Mouse (Mus musculus) thymus, adult 2 months (tissue): ENCODE measurements around the gene Dact1. TPM values are rescaled to one million over a fixed set of nuclear protein-coding genes. Genes with fewer than 3 reads are reported as not detected.

Source experiments
- DNase-seq: peaks from one replicate; pipeline ENCODE4 v3.0.0; 2021
- H3K27ac ChIP-seq: fragments of 200-500 bp; 2 replicates; pipeline ENCODE4 v1.5.1; 2012; ENCODE audit warnings: low read length, control low read depth; ENCODE audit not compliant: control insufficient read depth, insufficient read depth
- H3K27me3 ChIP-seq: fragments of 200-500 bp; 2 replicates; pipeline ENCODE4 v1.6.1; 2012; ENCODE audit warnings: mild to moderate bottlenecking, low read length, moderate library complexity, mixed read lengths; ENCODE audit not compliant: control insufficient read depth, insufficient read depth
- H3K36me3 ChIP-seq: fragments of 200-500 bp; 2 replicates; pipeline ENCODE4 v1.6.1; 2012; ENCODE audit warnings: mild to moderate bottlenecking, low read length, moderate library complexity; ENCODE audit not compliant: control insufficient read depth, insufficient read depth
- H3K4me1 ChIP-seq: fragments of 200-500 bp; replicated peaks from 2 replicates; pipeline ENCODE4 v1.6.1; 2012; ENCODE audit warnings: low read length; ENCODE audit not compliant: control insufficient read depth, insufficient read depth
- H3K4me3 ChIP-seq: fragments of 200-500 bp; 2 replicates; pipeline ENCODE4 v1.5.1; 2012; ENCODE audit warnings: mild to moderate bottlenecking, low read length, control low read depth, moderate library complexity; ENCODE audit not compliant: control insufficient read depth, insufficient read depth
- CTCF ChIP-seq: fragments of 200-500 bp; IDR thresholded peaks from 2 replicates; pipeline ENCODE4 v1.5.1; 2012; ENCODE audit warnings: mild to moderate bottlenecking, control low read depth, low read length, moderate library complexity, borderline replicate concordance; ENCODE audit not compliant: control insufficient read depth, poor library complexity, insufficient read depth; ENCODE audit errors: extremely low read depth
- POLR2A ChIP-seq: fragments of 200-500 bp; IDR thresholded peaks from 2 replicates; pipeline ENCODE4 v1.6.1; 2012; ENCODE audit warnings: mild to moderate bottlenecking, low read length, control low read depth, moderate library complexity; ENCODE audit not compliant: control insufficient read depth, poor library complexity, insufficient read depth; ENCODE audit errors: extremely low read depth
- WGBS: fragments of 180-500 bp; shearing (Covaris S2); methylation state at CpG from one replicate; pipeline ENCODE4 v1.1.7; 2018; 5-methylcytosine and 5-hydroxymethylcytosine counted together
- polyA plus RNA-seq: library from polyadenylated mRNA; depleted of rRNA; stranded (reverse); fragments of >200 nt; gene quantifications from 2 replicates; pipeline ENCODE4 v1.2.3, GENCODE M21; 2012; rRNA removed

Gene Dact1
- polyA plus RNA-seq, 1 experiment = 2.6 TPM

- Histone ChIP-seq H3K27me3 (no peaks in the 10 kb centered on the region), H3K4me3 (no peak overlapping the region), H3K27ac (no peak overlapping the region), H3K4me1 (no peaks in the 10 kb centered on the region), H3K36me3 (no peaks in the 10 kb centered on the region)
- no peak for DNase-seq
- WGBS = 97% methylated on average over 3 of the region's 3 CpGs
- TF ChIP-seq CTCF = no peak
- TF ChIP-seq POLR2A = no peak
Observed at GRCm38 (mm10) chr12:71364531-71364930, 54.8 kb downstream of the Dact1 start.

GRCm38 (mm10) chr12:71365208-71365607 is 55.5 kb downstream of the Dact1 start:
- TF ChIP-seq POLR2A = no peak
- no peak for TF ChIP-seq CTCF
- Histone ChIP-seq H3K27ac (no peak overlapping the region), H3K36me3 (no peaks in the 10 kb centered on the region), H3K4me1 (no peaks in the 10 kb centered on the region), H3K4me3 (no peak overlapping the region), H3K27me3 (no peaks in the 10 kb centered on the region)
- WGBS = 52% methylated on average over 7 of the region's 7 CpGs
- no peak for DNase-seq

- no peak for DNase-seq
- WGBS = 86% methylated on average over 6 of the region's 6 CpGs
Observed at GRCm38 (mm10) chr12:71366175-71366574, 56.5 kb downstream of the Dact1 start.

GRCm38 (mm10) chr12:71368631-71369030 is 58.9 kb downstream of the Dact1 start:
- no peaks in the 10 kb centered on the region for H3K27me3 ChIP-seq
- TF ChIP-seq CTCF (no peak), POLR2A (no peak)
- DNase-seq = no peak
- no peaks in the 10 kb centered on the region for H3K36me3 ChIP-seq
- 88% methylated on average over 5 of the region's 5 CpGs for WGBS
- H3K27ac ChIP-seq = no peak overlapping the region
- no peaks in the 10 kb centered on the region for H3K4me1 ChIP-seq
- H3K4me3 ChIP-seq = no peak overlapping the region

More at GRCm38 (mm10) chr12:71366175-71366574, 56.5 kb downstream of the Dact1 start:
- Histone ChIP-seq H3K4me3 (no peak overlapping the region), H3K4me1 (no peaks in the 10 kb centered on the region), H3K27ac (no peak overlapping the region), H3K36me3 (no peaks in the 10 kb centered on the region), H3K27me3 (no peaks in the 10 kb centered on the region)
- no peak for TF ChIP-seq CTCF
- TF ChIP-seq POLR2A = no peak

Other genes starting within 250 kb of the Dact1 start
- gene Tomm20l, start 198.5 kb upstream of the Dact1 start, polyA plus RNA-seq = not detected in 2 replicates
- gene Timm9, start 173.2 kb upstream of the Dact1 start, polyA plus RNA-seq = 12.4 and 15.7 TPM in 2 replicates
- gene 2700049A03Rik, start 173.0 kb upstream of the Dact1 start, polyA plus RNA-seq = 6.6 and 7.0 TPM in 2 replicates